Mouse (Mus musculus) activated CD4-positive, CD25-positive, alpha-beta regulatory T cell, adult 4 months (primary cell): ENCODE data around the gene Ogfod2. TPM values are rescaled to one million over a fixed set of nuclear protein-coding genes. Genes with fewer than 3 reads are reported as not detected.

Source experiments
- ATAC-seq: one replicate; pipeline ENCODE4 v1.8.0; 2017
- polyA plus RNA-seq, 2 experiments: library from polyadenylated mRNA; unstranded; fragments of 100-300 nt; shearing (Covaris generic); gene quantifications; one replicate each; pipeline ENCODE4 v1.2.1; 2017

The Ogfod2 gene
- polyA plus RNA-seq, 2 experiments from 2014 or later, result 16.3 to 21.2 TPM

DNA sequence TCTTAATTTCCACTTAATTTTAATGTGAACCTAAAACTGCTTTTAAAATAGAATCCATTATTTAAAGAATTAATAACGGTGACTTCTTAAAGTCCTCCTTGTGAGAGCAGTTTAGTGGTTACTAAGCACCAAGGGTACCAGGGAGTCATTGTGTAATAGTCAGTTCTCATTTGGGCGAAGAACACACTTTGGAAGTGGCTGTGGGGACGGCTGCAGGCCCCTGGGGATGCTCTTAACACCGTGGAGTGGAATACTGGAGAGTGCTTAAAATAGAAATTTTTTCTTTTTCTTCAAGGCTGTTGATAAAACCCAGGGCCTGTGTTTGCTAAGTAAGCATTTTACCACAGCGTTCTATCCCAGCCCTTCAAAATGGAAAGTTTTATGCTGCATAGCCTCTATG lies 43.8 kb downstream of the Ogfod2 start:
- no peak for ATAC-seq

DNA sequence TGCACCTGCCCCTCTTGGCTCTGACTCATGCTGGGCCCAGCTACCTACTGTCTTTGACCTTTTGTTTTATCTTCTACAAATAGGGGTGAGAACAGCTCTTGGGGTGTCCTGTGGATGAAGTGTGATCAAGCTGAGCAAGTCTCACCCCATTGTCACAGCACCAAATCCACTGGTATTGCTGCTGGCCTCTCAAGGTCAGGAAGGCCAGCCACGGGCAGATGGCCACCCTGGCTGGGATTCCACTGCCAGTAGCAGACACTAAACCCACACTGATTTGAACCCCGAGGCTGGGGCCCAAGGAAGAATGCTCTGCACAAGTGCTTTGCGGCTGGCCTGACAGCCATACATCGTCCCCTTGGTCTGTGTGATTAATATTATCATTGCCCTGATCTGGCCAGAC lies 46.2 kb downstream of the Ogfod2 start:
- no peak for ATAC-seq

DNA sequence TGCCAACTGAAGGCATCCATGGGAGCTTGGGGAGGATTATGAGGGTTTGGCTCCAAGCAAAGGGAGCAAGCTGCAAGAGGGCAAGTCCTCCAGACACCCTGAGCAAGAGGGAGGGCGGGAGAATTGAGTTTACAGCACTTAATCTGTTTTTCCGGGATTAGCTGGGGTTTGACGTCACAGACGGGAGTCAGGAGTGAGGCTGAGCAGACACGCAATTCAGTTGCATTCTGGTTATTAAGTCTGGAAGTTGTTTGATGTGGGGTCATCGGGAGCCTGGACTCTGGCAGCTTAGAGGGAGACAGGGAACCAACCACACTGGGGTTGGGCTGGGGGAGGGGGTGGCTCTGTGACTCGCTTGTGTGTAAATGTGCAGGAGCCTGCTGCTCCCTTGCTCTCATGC lies 47.4 kb downstream of the Ogfod2 start:
- no peak for ATAC-seq

DNA sequence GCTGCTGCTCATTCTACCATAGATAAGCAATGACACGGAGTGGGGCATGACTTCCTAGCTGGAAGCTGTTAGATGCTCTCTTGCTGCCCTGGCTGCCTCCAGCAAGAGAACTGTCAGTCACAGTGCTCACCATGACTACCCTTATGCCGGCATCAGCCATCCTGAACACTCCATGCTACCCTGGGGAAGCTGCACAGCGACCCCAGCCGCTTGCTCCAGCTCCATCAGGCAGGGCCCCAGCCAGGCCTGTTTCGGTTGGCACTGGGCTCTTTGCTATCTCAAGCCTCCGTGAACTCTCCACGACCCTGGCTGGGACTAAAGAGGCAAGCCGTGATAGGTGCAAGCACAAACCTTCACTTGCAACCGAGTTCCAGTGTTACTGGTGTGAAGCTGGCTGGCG lies 49.7 kb downstream of the Ogfod2 start:
- no peak for ATAC-seq

DNA sequence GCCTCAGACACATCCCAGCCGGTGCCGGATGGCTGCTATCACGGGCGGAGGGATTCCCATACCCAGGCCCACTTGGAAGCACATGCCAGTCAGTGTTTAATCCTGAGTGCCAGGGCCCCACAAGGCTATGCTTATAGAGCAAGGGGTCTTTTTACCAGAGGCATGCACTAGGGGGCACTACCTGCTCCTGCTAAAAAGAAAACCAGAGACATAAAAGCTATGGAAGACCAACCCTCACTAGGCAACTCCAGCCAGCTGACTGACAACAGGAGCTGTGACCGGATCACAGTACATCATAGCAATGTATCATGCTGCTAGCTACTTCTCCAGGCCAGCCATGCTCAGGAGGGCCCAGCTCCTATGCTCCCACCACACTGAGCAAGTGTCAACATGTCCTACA lies 50.5 kb downstream of the Ogfod2 start:
- peak; percentile 52 for ATAC-seq

DNA sequence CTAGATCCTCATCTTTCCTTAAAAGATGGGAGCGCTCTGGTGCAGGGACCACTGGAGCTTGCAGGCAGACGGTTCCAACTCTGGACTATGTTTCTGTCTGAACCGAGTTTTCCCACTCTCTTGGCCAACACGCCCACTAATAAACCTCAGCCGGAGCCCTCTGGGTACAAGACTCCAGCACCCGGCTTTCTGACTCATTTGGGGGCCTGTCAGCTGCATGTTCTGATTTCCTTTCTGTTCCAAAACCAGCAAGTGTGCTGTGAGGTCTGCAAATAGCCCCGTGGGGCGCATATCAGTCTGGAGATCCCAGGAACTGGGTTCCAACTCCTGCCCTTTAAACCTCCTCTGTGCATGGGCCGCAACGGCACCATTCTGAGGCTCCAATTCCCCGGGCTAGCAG lies 51.3 kb downstream of the Ogfod2 start:
- ATAC-seq, result no peak

Other genes with a start within 250 kb of the Ogfod2 start
- gene Hcar2, start 246.8 kb upstream of the Ogfod2 start, polyA plus RNA-seq, result not detected
- not detected for gene Hcar1, start 232.3 kb upstream of the Ogfod2 start, polyA plus RNA-seq
- 10 to 100 TPM; 81.2 to 84.6 TPM for gene Denr, start 205.1 kb upstream of the Ogfod2 start, polyA plus RNA-seq
- gene Gm43518, start 184.9 kb upstream of the Ogfod2 start, polyA plus RNA-seq, result 1 to 10 TPM; 3.1 to 3.7 TPM
- gene Ccdc62, start 181.6 kb upstream of the Ogfod2 start, polyA plus RNA-seq, result 1 to 10 TPM; 6.1 to 6.9 TPM
- gene Hip1r, start 138.7 kb upstream of the Ogfod2 start, polyA plus RNA-seq, result 10 to 100 TPM in 1 of 2 experiments, 1 to 10 TPM in 1; 9.9 to 12.9 TPM
- 10 to 100 TPM; 17.6 to 22.8 TPM for gene Vps37b, start 80.0 kb upstream of the Ogfod2 start, polyA plus RNA-seq
- 10 to 100 TPM; 12.0 to 23.4 TPM for gene Abcb9, start 16.5 kb upstream of the Ogfod2 start, polyA plus RNA-seq
- 10 to 100 TPM; 59.1 to 76.7 TPM for gene Arl6ip4, start 3.8 kb downstream of the Ogfod2 start, polyA plus RNA-seq
- gene Pitpnm2, start 137.5 kb downstream of the Ogfod2 start, polyA plus RNA-seq, result 10 to 100 TPM; 10.6 to 11.3 TPM
- 10 to 100 TPM; 14.2 to 15.3 TPM for gene Mphosph9, start 215.7 kb downstream of the Ogfod2 start, polyA plus RNA-seq
- 10 to 100 TPM; 11.0 to 18.3 TPM for gene 2810006K23Rik, start 215.8 kb downstream of the Ogfod2 start, polyA plus RNA-seq